Mouse (Mus musculus): ENCODE data around the gene Hunk.

Gene Hunk

DNA sequence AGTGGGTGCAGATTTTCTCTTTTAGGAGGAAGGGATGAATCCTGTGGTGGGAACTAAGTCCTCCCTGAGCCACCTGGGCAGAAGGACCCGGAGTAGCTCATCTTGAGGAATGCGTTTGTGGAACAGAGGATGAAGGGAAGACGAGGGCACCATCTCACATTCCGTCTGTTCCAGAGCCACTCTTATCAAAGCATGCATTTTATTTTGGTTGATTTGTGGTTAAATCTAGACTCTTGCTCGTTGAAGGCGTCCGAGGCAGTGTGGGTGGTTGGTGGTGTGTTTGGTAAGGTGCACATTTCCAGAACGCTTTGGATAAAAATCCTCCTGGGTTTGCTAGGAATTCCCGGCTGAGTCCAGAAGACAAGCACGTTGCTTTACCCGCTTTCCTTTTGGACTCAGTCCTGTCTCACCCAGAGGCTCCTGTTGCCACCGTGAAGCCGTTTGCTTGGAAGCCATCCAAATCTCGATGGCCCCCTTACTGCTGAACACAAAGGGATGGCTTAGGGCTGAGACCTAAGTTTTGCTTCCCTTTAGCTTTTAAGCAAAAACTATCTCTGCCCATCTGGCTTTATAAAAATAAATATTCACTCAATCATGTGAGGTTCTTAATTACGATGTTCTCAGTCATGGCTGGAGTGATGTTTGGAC, 3.4 kb downstream of the Hunk start:
- no peak for DNase-seq (ENCODE audit: inconsistent age in 2 of 2, low spot score in 1 of 2)

DNA sequence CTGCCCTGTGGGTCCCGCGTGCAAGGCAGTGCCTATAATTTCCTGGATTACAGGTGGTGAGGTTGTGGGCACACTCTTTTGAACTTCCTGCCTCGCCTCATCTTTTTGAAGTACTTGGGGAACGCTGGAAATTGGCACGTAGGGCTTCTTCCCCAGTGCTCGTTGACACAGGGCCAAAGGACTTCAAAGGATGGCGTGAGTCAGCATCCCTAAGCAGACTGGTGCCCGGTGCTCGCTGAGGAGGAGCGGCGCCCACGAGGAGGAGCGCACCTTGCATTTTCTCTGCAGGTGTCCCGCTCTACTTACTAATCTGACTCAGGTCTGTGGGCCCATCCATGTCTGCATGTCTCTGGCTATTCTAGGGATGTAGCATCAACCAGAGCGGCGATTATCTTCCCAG, 4.9 kb downstream of the Hunk start:
- DNase-seq (ENCODE audit: inconsistent age in 2 of 2, low spot score in 1 of 2), result peak; percentile 82 to 89

DNA sequence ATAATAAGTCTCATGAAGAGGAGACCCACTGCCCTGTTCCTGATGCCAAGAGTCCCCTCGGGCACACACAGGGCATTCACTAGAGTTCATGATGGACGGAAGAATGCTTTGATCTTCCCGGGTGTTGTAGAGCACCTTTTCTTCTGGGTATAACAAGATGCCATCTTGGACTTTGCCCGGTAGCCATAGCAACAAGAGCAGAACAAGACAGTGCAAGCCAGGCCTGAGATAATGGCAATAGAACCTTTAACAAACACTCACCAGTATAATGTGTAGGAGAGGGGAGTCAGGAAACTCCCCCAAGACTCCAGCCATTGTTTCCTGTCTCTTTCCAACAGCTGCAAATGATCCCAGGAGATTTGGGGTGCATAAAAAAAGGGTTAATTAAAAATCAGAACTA, 8.9 kb downstream of the Hunk start:
- no peak for DNase-seq (ENCODE audit: inconsistent age in 2 of 2, low spot score in 1 of 2)

DNA sequence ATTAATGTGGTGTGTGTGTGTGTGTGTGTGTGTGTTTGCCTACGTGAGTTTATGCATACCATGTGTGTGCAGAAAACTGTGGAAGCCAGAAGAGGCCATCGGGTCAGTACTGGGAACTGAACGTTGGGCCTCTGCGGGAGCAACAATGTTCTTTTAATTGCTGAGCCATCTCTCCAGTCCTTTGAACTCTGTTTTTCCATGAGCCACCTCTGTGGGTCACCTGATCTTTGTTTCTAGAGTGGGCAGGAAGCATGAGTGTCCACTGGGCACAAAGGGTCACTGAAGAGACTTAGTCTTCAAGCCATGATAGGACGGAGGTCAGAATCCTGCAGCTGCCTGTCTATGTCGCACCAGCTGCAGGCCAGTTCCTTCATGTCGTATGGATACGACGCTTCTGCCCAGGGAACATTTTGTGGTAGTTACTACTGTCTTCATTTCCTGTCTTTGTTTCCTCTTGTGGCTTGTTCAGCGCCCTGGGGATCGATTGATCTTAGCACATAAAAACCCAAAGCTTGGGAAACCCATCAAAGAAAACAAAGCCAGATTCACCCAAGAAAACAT, 10.3 kb downstream of the Hunk start:
- no peak for DNase-seq (ENCODE audit: inconsistent age in 2 of 2, low spot score in 1 of 2)

DNA sequence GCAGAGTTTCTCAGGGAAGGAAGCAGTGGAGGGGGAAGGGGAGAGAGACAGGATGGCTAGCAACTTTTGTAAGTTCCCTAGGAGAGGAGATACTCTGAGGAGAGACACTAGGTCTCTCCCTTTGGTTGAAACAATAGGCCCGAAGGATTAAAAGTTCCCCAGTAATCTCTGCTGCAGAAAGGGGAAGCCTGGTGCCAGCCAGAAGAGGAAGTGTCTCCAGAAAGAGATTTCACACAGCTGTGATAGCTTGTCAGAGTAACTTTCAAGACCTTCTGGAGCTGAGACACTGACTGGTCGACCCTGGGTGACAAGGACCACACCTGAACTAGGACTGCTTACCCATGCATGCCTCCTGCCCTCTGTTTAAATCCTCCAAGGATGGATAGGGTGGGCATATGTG, 11.1 kb downstream of the Hunk start:
- DNase-seq (ENCODE audit: inconsistent age in 2 of 2, low spot score in 1 of 2), result no peak

DNA sequence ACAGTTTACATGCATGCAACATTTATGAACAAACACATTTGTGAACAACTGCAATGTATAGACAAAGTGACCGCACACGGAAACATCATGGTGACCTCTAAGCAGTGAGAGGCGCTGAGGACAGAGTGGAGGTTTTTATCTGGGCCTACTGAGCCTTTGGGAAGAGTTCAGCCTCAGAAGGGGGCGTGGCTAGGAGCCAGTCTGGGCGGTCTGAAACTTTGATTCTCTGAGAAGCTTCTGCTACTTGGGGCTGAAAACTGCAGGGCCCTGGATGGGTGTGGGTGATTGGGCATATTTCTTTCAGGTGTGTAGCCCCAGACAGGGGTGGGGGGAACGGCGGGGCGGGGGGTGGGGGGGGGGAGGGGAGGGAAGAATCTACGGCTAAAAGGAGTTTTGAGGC, 14.5 kb downstream of the Hunk start:
- DNase-seq (ENCODE audit: inconsistent age in 2 of 2, low spot score in 1 of 2), result peak in 1 of 2 experiments; percentile 57

DNA sequence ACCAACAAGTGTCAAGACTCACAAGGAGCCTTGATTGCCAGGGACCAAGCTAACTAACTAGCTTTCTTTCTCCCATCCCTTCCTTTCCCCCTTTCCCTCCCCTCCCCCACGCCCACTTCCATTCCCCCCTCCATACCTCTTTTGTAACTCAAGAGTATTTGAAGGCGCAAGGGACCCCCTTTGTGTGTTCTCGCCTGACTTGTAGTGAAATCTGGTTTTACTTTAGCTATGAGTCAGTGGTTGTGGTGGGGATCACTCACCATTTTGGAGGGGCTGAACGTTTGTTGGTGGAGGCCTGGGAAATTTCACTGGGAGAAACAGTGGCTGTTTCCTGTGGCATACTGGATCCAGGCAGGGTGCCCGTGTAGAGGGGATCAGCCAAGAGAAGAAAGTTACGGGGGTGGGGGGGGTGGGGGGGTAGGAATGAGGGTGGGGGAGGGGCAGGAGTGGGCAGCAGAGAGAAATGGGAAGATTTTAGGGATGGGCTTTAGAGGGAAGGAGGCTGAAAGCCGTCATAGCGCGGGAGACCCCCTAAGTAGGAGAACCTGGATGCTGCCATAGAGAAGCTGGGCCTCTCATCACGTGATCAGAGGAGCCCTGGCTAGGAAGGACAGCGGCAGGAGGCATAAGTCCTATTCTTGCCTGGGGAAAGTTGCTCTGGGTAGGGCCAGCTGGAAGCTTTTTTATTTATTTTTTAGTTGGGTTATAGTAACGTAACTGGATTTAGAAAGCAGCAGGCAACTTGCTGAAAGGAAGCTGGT, 15.3 kb downstream of the Hunk start:
- no peak for DNase-seq (ENCODE audit: inconsistent age in 2 of 2, low spot score in 1 of 2)

DNA sequence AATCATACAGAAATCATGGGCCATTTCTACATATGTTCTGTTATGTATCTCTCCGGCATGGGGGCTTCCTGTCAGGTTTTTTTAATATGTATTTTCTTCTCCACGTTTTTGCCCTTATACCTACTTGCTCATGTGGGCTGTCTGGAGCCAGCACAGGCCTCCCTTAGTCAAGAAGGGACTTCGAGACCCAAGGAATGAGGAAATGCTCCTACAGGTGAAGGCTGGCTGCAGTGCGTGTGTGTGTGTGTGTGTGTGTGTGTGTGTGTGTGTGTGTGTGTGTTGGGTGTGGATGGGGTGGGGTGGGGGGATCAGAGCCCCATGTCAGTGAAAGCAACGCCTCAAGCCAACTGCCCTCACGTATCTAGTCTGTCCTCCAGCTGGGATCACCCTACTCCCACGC, 16.5 kb downstream of the Hunk start:
- DNase-seq (ENCODE audit: inconsistent age in 2 of 2, low spot score in 1 of 2), result no peak

DNA sequence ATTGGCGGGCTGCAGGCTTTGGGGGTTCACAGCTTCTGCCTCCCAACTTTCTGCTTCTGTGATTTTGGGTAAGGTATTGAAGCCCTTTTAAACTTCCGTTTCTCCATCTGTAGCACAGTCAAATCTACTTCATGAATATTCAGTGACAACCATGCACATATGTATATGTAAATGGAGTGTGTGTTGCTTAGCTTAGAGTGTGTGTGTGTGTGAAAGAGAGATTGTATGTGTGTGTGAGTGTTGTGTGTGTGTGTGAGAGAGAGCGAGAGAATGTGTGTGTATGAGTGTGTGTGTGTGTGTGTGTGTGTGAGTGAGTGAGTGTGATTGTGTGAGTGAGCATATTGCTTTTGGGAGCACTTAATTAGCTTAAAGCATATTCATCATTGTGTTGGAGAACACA, 19.4 kb downstream of the Hunk start:
- no peak for DNase-seq (ENCODE audit: inconsistent age in 2 of 2, low spot score in 1 of 2)

DNA sequence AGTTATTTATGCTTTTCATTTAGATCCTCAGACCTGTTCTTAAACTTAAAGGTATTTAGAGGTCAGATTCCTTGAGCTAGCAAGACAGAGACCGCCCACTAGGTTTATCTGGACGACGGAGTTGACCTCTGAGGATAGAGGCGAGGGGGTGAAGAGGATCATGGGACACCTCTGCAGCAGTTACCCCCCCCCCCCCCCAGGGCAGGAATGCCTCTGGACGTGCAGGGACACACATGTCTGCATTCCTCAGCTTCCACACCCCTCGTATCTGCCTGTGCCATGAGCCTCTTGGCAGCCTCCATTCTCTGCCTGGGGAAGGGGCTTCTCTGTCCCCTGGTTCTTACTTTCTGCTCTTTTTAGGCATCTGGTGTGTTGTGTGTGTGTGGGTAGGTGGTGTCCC, 19.8 kb downstream of the Hunk start:
- no peak for DNase-seq (ENCODE audit: inconsistent age in 2 of 2, low spot score in 1 of 2)

DNA sequence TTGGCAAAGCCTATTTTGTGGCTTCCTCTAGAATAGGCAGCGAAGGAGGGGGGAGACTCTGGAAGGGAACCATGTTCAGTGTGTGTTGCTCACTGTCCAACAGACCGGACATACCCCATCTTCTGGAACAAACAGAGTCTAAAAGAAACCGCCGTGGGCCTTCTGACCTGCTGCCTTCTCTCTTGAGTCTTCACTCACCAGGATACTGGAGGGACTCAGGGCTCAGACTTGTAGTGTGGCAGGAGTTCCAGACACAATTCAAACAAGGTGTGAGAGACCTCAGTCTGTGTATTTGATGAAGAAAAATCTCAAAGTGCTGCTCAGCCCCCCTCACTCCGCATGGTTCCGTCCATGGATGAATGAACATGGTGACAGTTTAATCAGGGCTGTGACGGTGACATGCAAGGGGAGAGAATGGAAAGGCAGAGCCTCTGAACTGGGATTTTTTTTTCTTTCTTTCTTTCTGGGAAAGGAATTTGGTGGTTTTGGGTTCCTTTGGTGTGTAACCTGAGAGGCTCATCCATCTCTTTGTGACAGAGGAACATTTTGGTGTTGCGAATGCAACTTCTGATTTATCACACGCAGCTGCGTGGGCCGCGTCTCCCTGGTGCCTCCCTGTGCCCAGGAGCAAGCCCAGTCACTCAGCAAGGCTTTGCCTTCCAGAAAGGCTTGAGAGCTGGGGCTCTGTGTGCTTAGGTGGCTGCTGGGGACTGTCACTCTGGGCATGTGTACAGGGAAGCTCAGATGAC, 21.9 kb downstream of the Hunk start:
- no peak for DNase-seq (ENCODE audit: inconsistent age in 2 of 2, low spot score in 1 of 2)

DNA sequence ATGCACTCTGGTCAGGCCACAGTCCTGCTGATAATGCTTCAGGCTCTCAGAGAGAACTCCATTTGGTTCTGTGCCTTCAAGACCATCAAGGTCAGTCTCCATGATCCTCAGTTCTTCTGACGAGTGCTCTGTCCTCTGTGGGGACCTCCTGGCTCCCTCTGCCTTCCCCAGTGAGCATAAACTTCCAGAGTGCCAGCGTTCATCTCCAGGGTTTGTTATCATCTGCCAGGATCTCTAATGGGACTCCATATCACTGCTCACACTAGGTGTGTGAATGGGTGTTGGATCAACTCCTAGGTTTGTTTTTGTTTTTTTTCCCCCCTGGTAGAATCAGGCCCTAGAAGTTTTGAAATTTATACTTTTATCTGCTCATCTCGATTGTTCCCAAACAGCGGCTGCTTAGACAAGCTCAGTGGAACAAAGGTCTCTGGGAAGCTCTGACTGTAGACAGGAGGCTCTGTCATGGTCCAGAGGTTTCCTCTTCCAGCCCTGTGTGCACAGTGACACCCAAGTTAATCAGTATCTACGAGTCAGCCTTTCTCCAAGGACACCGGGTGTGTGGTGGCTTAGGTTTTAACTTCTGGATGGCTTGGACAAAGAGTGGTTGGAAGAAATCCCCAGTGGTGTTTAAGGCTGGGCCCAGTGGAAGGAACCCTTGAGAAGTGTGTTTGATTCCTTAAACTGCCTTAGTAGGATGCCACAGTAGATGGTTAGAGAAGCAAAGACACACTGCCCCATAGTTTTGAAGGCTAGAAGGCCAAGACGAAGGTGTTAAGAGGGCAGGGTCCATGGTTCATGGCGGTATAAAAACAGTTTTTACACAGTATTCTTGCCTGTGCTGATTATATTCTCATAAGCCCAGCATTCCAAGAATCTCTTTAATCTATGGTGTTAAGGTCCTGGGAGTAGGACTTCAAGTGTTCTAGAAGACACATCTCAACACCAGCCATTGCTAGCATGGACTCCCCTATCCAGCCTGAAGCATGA, 26.6 kb downstream of the Hunk start:
- DNase-seq (ENCODE audit: inconsistent age in 2 of 2, low spot score in 1 of 2), result no peak

DNA sequence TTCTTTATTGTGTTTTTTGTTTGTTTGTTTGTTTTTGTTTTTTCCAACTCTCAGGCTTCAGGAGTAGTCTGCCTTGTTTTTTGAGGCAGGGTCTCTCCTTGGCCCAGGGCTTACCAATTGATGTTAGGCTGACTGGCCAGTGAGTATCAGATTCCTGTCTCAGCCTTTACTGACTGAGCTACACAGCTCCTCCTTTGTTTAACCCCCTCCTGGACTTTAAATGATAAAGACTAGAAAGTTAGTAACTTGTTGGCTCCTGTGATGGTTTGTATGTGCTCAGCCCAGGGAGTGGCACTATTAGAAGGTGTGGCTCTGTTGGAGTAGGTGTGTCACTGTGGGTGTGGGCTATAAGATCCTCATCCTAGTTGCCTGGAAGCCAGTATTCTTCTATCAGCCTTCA, 30.8 kb downstream of the Hunk start:
- no peak for DNase-seq (ENCODE audit: inconsistent age in 2 of 2, low spot score in 1 of 2)

DNA sequence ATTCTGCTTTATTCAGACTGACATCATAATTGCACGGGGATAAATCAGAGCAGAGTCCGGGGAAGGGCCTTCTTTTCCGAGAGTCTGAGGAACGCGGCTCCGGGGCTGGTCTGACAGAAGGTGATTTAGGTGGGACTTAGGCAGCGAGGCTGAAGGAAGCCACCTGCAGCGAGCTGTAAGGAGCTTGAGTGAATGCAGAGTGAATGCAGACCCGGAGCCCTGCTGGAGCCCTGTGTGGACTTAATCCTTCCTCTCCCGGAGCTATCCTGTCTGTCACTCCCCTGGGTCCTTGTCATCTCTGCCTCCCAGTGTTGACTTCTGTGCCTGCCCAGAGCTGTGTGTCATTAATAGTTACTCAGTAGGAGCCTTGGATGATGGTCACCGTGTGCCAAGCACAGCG, 32.8 kb downstream of the Hunk start:
- DNase-seq (ENCODE audit: inconsistent age in 2 of 2, low spot score in 1 of 2), result peak; percentile 66 to 88

DNA sequence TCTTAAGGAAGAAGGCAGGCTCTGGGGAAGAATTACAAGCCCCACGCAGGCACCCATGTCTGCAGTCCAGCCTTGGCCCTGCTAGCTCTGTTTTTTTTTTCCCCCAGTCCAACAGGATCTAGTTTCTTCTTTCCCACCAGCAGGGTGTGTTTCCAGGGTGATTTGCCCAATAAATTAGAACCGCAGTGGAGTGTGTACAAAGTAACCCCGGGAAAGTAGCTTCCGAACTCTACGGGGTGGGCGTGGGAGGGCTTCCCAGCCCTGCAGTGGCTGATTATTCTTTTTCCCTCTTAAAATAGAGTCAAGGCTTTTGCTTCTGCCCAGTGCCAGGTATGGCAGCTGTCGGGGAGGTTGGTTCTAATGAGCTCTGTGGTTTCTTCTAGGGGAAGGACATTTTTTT, 35.3 kb downstream of the Hunk start:
- DNase-seq (ENCODE audit: inconsistent age in 2 of 2, low spot score in 1 of 2), result peak in 1 of 2 experiments; percentile 47

DNA sequence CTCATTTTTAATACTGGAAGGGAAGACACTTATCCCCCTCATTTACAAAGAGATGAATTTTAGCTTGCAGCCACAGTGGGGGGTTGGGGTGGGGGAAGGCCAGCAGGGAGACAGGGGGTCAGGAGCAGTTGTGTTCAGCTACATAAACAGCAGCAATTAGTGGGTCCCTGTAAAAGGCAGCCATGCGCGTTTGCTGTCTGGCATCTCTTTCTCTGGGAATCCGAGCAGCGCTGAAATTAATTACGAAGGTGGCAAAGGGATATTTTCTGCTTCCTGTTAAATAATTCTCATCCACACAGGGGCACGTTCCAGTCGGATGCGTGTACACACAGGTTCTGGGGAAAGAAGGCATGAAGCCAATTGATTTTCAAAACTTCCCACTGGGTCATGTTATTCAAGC, 35.7 kb downstream of the Hunk start:
- no peak for DNase-seq (ENCODE audit: inconsistent age in 2 of 2, low spot score in 1 of 2)

DNA sequence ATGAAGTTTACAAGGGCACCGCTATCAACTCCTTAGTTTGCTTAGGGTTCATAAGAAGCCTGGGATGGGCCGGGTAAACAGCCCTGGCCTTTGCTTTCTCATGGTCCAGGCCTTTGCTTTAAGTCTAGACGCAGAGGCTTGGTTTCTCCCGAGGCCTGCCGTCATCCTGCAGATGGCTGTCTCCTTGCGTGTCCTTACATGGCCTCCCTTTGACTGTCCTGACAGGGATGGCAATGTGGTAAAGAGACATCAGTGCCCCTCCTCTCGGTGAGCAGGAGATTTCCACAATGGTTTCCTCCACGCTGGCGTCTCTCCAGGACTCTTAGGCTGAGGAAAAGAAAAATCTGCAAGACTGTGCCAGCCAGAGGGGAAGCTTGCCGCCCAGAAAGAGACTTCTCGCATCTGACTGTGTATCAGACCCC, 36.3 kb downstream of the Hunk start:
- DNase-seq (ENCODE audit: inconsistent age in 2 of 2, low spot score in 1 of 2), result peak; percentile 59 to 80

DNA sequence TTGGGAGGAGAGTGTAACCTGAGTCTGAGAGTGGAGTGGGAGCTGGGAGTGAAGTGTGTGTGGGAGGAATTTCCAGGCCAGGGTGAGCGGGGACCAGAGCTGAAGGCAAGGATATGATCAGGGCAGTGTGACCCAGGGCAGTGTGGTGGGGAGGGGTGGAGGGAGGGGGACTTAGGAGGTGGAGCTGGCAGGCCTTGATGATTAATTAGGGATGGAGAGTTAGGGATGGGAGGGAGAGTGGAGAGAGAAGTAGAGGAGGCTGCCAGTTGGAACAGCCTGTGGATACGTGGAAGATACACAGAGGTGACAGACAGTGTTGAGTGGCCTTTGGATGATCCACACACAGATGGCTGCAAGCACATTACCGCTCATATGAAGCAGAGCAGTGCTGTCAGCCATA, 38.1 kb downstream of the Hunk start:
- peak in 1 of 2 experiments; percentile 26 for DNase-seq (ENCODE audit: inconsistent age in 2 of 2, low spot score in 1 of 2)

DNA sequence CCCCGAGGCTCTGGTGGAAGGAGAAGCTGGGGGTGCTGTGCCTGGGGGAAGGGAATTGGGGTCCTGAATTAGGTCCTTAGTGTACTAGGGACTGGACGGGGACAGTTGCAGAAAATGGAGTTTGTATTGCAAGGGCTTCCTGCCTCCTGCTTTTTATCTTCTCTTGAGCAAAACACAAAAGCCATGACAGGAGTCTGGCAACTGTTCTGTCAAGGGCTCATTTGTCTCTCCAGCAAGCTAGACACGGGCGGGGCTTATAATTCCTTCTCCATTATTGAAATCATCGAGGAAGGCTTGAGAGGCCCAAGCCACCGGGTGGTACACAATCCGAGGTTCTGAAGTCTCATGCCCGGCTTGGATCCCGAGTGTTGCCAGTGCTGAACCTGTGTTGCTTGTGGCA, 38.6 kb downstream of the Hunk start:
- peak in 1 of 2 experiments; percentile 54 for DNase-seq (ENCODE audit: inconsistent age in 2 of 2, low spot score in 1 of 2)

DNA sequence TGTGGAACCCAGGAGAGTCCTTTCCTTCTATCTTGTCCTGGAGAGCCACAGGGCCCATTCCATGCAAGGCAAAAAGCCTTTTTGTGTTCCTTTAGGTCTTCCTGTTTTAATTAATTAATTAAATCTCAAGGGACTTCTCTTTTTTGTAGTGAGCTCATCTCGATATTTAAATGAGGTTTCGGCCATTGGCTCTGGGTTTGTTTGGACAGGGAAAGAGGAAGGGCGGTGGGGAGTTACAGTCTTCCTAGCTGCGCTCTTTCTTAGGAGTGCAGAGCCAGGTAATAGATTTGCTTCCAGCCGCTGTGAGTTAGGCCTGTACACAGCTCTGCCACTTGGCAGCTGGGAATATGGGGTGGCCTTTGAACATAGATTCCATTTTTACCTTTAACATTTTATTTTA, 40.4 kb downstream of the Hunk start:
- DNase-seq (ENCODE audit: inconsistent age in 2 of 2, low spot score in 1 of 2), result no peak

Measured in adrenal gland, adult (tissue).